Mouse (Mus musculus) liver, embryonic 16.5 days (tissue): ENCODE data around the gene Sh3tc1. TPM values are rescaled to one million over a fixed set of nuclear protein-coding genes. Genes with fewer than 3 reads are reported as not detected.

Experiments used
- ATAC-seq: fragments of 200-750 bp; cut with Nextera tagmentation; 2 replicates; pipeline ENCODE4 v1.8.0; 2017; ENCODE audit warnings: low read depth, mild to moderate bottlenecking, moderate number of reproducible peaks, moderate library complexity
- H3K27ac ChIP-seq: fragments of 300-500 bp; sonication (generic); 2 replicates; pipeline ENCODE4 v1.5.1; 2014; ENCODE audit warnings: mild to moderate bottlenecking, low read length
- H3K27me3 ChIP-seq: fragments of 300-500 bp; sonication (generic); 2 replicates; pipeline ENCODE4 v1.6.1; 2014; ENCODE audit warnings: low read depth, low read length, mixed read lengths; ENCODE audit not compliant: control insufficient read depth, insufficient read depth
- H3K36me3 ChIP-seq: fragments of 300-500 bp; sonication (generic); 2 replicates; pipeline ENCODE4 v1.6.1; 2014; ENCODE audit warnings: mild to moderate bottlenecking; ENCODE audit not compliant: control insufficient read depth, insufficient read depth
- H3K4me1 ChIP-seq: fragments of 300-500 bp; sonication (generic); 2 replicates; pipeline ENCODE4 v1.6.1; 2014; ENCODE audit warnings: low read depth, low read length, mixed read lengths; ENCODE audit not compliant: control insufficient read depth
- H3K4me2 ChIP-seq: fragments of 300-500 bp; sonication (generic); 2 replicates; pipeline ENCODE4 v1.6.1; 2014; ENCODE audit warnings: low read depth, low read length, mixed read lengths
- H3K4me3 ChIP-seq: fragments of 300-500 bp; sonication (generic); 2 replicates; pipeline ENCODE4 v1.5.1; 2014; ENCODE audit warnings: low read depth, mild to moderate bottlenecking, low read length
- H3K9ac ChIP-seq: fragments of 300-500 bp; sonication (generic); 2 replicates; pipeline ENCODE4 v1.6.1; 2014; ENCODE audit warnings: low read depth, low read length
- H3K9me3 ChIP-seq: fragments of 300-500 bp; sonication (generic); replicated peaks from 2 replicates; pipeline ENCODE4 v1.6.1; 2016; ENCODE audit warnings: low read length; ENCODE audit not compliant: control insufficient read depth
- WGBS: fragments of 180-500 bp; shearing (Covaris S2); extraction: QIAGEN DNeasy Blood & Tissue Kit; methylation state at CpG from one replicate; pipeline ENCODE4 v1.1.7; 2014; ENCODE audit not compliant: insufficient replicate concordance; 5-methylcytosine and 5-hydroxymethylcytosine counted together
- polyA plus RNA-seq: library from polyadenylated mRNA; unstranded; fragments of >200 nt; fragmentation: Nextera tagmentation; extraction: Ambion mirVana; gene quantifications from 2 replicates; pipeline ENCODE4 v1.2.1, GENCODE M21; 2015

The Sh3tc1 gene
- polyA plus RNA-seq, 1 experiment from 2014 or later, result 3.2 TPM

DNA sequence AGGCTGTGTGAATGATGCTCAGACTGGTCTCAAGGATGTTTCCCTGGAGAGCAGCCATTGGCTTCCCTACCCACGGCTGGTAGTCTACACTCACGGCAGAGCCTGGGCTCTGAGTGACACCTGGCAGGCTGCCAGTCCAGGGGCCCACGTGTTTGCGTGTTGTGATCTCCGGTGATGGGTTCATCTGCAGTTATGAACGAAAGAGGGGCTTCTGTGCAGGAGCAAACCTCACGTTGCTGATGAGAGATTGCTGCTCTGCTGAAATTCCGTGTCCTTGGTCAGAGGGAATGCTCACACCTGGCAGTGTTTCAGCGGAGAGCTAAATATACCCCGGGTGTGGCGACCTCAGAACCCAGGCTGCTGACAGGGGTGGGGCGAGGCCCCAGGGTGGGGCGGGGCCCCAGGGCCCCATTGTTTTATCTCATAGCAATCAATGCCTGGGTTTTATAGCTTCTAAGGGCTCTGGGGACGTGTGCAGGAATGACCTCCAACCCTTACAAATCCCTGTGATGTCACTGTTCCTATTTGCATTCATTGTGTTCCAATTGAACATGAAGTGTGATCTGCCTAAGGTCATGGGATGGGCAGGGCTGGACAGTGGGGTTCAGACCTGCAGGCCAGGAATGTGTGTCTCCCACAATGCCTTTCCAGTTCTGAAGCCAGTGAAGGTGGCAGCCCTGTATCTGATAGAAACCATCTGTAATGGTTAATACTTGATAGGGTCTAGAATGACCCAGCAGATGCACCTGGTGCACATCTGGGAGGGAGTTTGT lies 31.3 kb upstream of the Sh3tc1 start:
- Histone ChIP-seq H3K4me1 (no peaks in the 10 kb centered on the region), H3K36me3 (no peaks in the 10 kb centered on the region), H3K4me2 (no peak overlapping the region), H3K27ac (no peak overlapping the region), H3K4me3 (no peak overlapping the region), H3K27me3 (no peaks in the 10 kb centered on the region), H3K9ac (no peak overlapping the region), H3K9me3 (no peaks in the 10 kb centered on the region)
- WGBS, result 43% methylated on average over 14 of the region's 14 CpGs
- no peak for ATAC-seq

DNA sequence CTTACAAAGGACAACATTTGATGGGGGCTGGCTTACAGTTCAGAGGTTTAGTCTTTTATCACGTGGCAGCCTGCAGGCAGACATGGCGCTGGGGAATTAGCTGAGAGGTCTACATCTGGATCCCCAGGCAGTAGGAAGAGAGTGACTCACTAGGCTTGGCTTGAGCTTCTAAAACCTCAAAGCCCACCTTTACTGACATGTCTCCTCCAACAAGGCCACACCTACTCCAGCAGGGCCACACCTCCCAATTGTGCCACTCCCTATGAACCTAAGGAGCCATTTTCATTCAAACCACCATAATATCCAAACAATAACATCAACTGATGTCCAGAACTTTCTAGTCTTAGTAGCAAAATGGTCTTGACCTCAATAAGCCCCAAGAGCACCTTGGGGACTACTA lies 30.5 kb upstream of the Sh3tc1 start:
- Histone ChIP-seq H3K27ac (no peak overlapping the region), H3K27me3 (no peaks in the 10 kb centered on the region), H3K9ac (no peak overlapping the region), H3K36me3 (no peaks in the 10 kb centered on the region), H3K4me3 (no peak overlapping the region), H3K4me1 (no peaks in the 10 kb centered on the region), H3K4me2 (no peak overlapping the region), H3K9me3 (no peaks in the 10 kb centered on the region)
- WGBS, result 70% methylated on average over 2 of the region's 2 CpGs
- ATAC-seq, result no peak

- H3K27me3 ChIP-seq, result no peaks in the 10 kb centered on the region
- no peak overlapping the region for H3K9ac ChIP-seq
- no peak for ATAC-seq
- no peaks in the 10 kb centered on the region for H3K36me3 ChIP-seq
- H3K4me3 ChIP-seq, result no peak overlapping the region
- H3K4me2 ChIP-seq, result no peak overlapping the region
- H3K9me3 ChIP-seq, result no peaks in the 10 kb centered on the region
- no peaks in the 10 kb centered on the region for H3K4me1 ChIP-seq
- 62% methylated on average over 7 of the region's 7 CpGs for WGBS
- no peak overlapping the region for H3K27ac ChIP-seq
These were observed 29.2 kb upstream of the Sh3tc1 start for GRCm38 (mm10) chr5:35768997-35769396.

DNA sequence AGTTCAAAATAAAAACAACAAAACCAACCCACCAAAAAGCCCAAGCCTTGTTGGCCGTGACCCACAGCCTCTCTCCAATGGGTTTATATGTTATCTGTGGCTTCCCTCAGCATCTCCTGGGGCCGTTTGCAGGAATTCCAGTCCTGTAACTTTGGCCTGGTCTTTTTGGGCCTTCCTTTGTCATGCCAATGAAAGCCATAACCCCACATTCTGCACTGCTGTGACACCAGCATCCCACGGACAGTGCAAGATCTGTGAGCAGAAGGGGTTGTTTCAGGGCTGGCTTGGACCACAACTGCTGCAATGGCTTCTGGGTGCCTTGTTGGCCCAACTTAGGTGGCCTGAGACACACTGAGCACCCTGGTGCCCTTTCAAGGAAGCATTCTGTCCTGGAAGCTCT lies 28.7 kb upstream of the Sh3tc1 start:
- Histone ChIP-seq H3K36me3 (no peaks in the 10 kb centered on the region), H3K9ac (no peak overlapping the region), H3K9me3 (no peaks in the 10 kb centered on the region), H3K4me3 (no peak overlapping the region), H3K4me1 (no peaks in the 10 kb centered on the region), H3K4me2 (no peak overlapping the region), H3K27ac (no peak overlapping the region), H3K27me3 (no peaks in the 10 kb centered on the region)
- no peak for ATAC-seq
- WGBS, result 46% methylated on average over 3 of the region's 3 CpGs

DNA sequence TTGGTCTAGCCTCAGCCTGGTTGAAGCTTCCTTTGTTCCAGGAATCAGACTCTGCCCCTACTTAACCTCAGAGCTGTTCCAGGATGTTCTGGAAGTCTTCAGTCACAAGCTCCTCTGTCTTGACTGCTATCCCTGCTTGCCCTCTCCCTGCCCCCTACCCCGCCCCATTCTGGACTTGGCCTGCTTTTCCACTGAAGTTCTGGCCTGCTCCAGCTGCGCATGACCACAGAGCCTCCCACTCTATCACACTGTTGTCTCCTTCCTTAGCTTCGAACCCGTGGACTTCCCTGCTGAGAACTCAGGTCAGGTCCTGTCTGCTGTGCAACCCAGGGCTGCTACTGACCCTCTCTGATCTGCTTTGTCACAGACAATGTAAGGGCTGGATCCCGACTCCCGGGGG lies 26.1 kb upstream of the Sh3tc1 start:
- H3K4me2 ChIP-seq, result no peak overlapping the region
- no peaks in the 10 kb centered on the region for H3K4me1 ChIP-seq
- no peak overlapping the region for H3K4me3 ChIP-seq
- H3K27me3 ChIP-seq, result no peaks in the 10 kb centered on the region; the same call in 1 of the 2 replicates
- H3K9me3 ChIP-seq, result no peaks in the 10 kb centered on the region
- no peak for ATAC-seq
- H3K9ac ChIP-seq, result no peak overlapping the region
- no peak overlapping the region for H3K27ac ChIP-seq
- WGBS, result 58% methylated on average over 6 of the region's 6 CpGs
- no peaks in the 10 kb centered on the region for H3K36me3 ChIP-seq

DNA sequence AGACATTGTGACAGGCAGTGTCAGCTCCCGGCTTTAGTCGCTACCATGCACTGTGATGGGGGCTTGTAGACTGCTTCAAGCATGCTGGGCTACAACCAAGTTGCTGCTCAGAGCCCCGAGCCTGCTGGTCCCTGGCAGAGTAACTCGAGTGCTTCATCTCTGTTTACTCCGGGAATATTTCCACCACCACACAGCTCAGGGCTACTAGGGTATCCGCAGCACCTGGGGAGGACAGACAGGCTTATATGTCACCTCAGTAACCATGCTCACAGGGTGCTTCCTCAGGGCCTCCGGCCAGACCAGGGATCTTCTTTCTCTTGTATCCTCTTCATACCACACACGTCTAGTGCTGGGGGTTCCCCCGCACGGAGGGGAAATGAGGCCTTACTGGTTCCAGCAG lies 23.1 kb upstream of the Sh3tc1 start:
- no peak for ATAC-seq
- Histone ChIP-seq H3K27me3 (peaks cover 24% of the 10 kb centered on the region), H3K4me3 (no peak overlapping the region), H3K9me3 (no peaks in the 10 kb centered on the region), H3K9ac (no peak overlapping the region), H3K36me3 (no peaks in the 10 kb centered on the region), H3K4me2 (no peak overlapping the region), H3K27ac (no peak overlapping the region), H3K4me1 (no peaks in the 10 kb centered on the region; the same call in 1 of the 2 replicates)
- WGBS, result 49% methylated on average over 10 of the region's 10 CpGs

- Histone ChIP-seq H3K27me3 (peaks cover 27% of the 10 kb centered on the region), H3K36me3 (no peaks in the 10 kb centered on the region), H3K4me2 (no peak overlapping the region), H3K27ac (no peak overlapping the region), H3K4me1 (no peaks in the 10 kb centered on the region; the same call in 1 of the 2 replicates), H3K4me3 (no peak overlapping the region), H3K9me3 (no peaks in the 10 kb centered on the region), H3K9ac (no peak overlapping the region)
- no peak for ATAC-seq
- WGBS, result 47% methylated on average over 5 of the region's 5 CpGs
These were observed 22.6 kb upstream of the Sh3tc1 start for GRCm38 (mm10) chr5:35762388-35762787.

DNA sequence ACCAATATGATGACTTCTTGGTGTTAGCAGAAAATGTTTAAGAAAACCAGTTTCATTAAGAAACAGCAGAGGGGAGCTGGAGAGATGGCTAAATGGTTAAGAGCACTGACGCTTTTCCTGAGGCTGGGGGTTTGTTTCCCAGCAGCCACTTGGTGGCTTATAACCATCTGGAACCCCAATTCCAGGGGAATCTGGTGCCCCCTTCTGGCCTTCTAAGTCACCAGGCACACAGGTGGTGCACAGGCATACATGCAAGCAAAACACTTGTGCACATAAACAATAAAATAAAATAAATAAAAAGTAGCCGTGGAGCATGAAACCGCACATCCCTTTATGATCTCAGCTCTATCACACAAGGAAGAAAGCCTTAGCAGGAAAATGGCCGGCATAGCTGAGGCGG lies 21.5 kb upstream of the Sh3tc1 start:
- H3K36me3 ChIP-seq, result no peaks in the 10 kb centered on the region
- H3K4me3 ChIP-seq, result no peak overlapping the region
- peaks cover 27% of the 10 kb centered on the region for H3K27me3 ChIP-seq
- no peak overlapping the region for H3K4me2 ChIP-seq
- H3K9me3 ChIP-seq, result no peaks in the 10 kb centered on the region
- no peak overlapping the region for H3K27ac ChIP-seq
- WGBS, result 56% methylated on average over 5 of the region's 5 CpGs
- no peak overlapping the region for H3K9ac ChIP-seq
- no peak for ATAC-seq
- no peaks in the 10 kb centered on the region; the same call in none of the 2 replicates for H3K4me1 ChIP-seq
